Mouse (Mus musculus) liver, embryonic 14.5 days (tissue): Measurements from ENCODE around the gene Hpcal1.
"Not testable (repeated sequence)": the region's sequence is repeated elsewhere in the genome, so short reads cannot be mapped to it uniquely, and the experiment has no call there.

Experiments used
- CTCF ChIP-seq: IDR thresholded peaks from 2 replicates; pipeline ENCODE4 v1.5.1; 2016; ENCODE audit warnings: antibody characterized with exemption, low read depth, control low read depth
- EP300 ChIP-seq: IDR thresholded peaks from 2 replicates; pipeline ENCODE4 v1.6.1; 2016; ENCODE audit warnings: antibody characterized with exemption, low read depth

DNA sequence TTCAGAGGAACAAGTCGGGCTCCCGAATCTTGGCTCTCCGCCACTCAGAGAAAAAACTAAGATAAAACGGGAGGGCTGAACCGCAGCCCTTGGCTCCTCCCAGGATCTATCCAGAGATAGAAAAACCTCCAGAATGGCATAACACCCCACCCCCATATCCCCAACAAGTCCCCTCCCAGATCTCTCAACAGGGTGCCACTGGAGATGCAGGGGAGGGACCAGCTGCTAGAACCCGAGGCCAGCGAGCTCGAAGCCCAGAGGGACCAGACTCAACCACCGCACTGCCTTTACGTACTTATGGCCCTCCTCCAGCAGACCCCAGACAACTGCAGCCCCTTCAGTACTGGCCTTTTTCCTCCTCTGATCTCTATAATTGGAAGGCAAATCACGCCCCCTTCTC, 107.6 kb downstream of the Hpcal1 start:
- TF ChIP-seq EP300, CTCF: not testable (repeated sequence)
